Mouse (Mus musculus): ENCODE results near the gene Prdx5.

The Prdx5 gene

GRCm38 (mm10) chr19:6909507-6910289 is at the start of gene Prdx5, which contains the start of gene Trmt112:
TSS of gene Prdx5 (minus strand) at chr19:6910106.
TSS of gene Trmt112 (plus strand) at chr19:6909698.
- DNase-seq = peak; percentile 89 to 93

- no peak for DNase-seq
These were observed 46.6 kb upstream of the Prdx5 start for GRCm38 (mm10) chr19:6956461-6956860.

GRCm38 (mm10) chr19:6955424-6955823 is 45.5 kb upstream of the Prdx5 start:
- no peak for DNase-seq

- peak in 1 of 2 experiments; percentile 46 for DNase-seq
These were observed 44.1 kb upstream of the Prdx5 start for GRCm38 (mm10) chr19:6954046-6954445.

- peak in 1 of 2 experiments; percentile 27 for DNase-seq
These were observed 42.8 kb upstream of the Prdx5 start for GRCm38 (mm10) chr19:6952712-6953037.

GRCm38 (mm10) chr19:6951994-6952711 is 42.2 kb upstream of the Prdx5 start:
- peak; percentile 78 for DNase-seq

GRCm38 (mm10) chr19:6951381-6951968 is 41.6 kb upstream of the Prdx5 start:
- peak; percentile 91 to 96 for DNase-seq

GRCm38 (mm10) chr19:6950613-6951153 is 40.8 kb upstream of the Prdx5 start:
- DNase-seq = peak; percentile 65 to 66

GRCm38 (mm10) chr19:6949951-6950350 is 40.0 kb upstream of the Prdx5 start:
- DNase-seq = no peak

GRCm38 (mm10) chr19:6949532-6949931 is 39.6 kb upstream of the Prdx5 start:
- no peak for DNase-seq

- DNase-seq = peak; percentile 73 to 81
These were observed 38.3 kb upstream of the Prdx5 start for GRCm38 (mm10) chr19:6948186-6948585.

GRCm38 (mm10) chr19:6947742-6948141 is 37.8 kb upstream of the Prdx5 start:
- DNase-seq = no peak

- DNase-seq = no peak
These were observed 33.8 kb upstream of the Prdx5 start for GRCm38 (mm10) chr19:6943709-6944108.

GRCm38 (mm10) chr19:6942764-6943163 is 32.9 kb upstream of the Prdx5 start:
- no peak for DNase-seq

GRCm38 (mm10) chr19:6942249-6942691 is 32.4 kb upstream of the Prdx5 start, which contains the start of gene Gpr137:
TSS of gene Gpr137 (minus strand) at chr19:6942480.
- peak; percentile 93 to 97 for DNase-seq

- DNase-seq = peak; percentile 90 to 97
These were observed 31.7 kb upstream of the Prdx5 start, which contains the start of gene Bad for GRCm38 (mm10) chr19:6941372-6942248. TSS of gene Bad (plus strand) at chr19:6941861.

- DNase-seq = peak in 1 of 2 experiments; percentile 49
These were observed 30.8 kb upstream of the Prdx5 start for GRCm38 (mm10) chr19:6940396-6941351.

GRCm38 (mm10) chr19:6939106-6940002 is 29.4 kb upstream of the Prdx5 start:
- DNase-seq = no peak

- DNase-seq = peak; percentile 69 to 70
These were observed 27.9 kb upstream of the Prdx5 start for GRCm38 (mm10) chr19:6937541-6938465.

All from cerebellum, adult 18-20 months (tissue).